Mouse (Mus musculus) heart, embryonic 11.5 days (tissue): ENCODE measurements around the gene Mtfr2. TPM values are rescaled to one million over a fixed set of nuclear protein-coding genes. Genes with fewer than 3 reads are reported as not detected.

Experiments used
- ATAC-seq: fragments of 200-750 bp; cut with Nextera tagmentation; replicated peaks from 2 replicates; pipeline ENCODE4 v1.8.0; 2017; ENCODE audit warnings: moderate library complexity; ENCODE audit not compliant: insufficient number of reproducible peaks, low FRiP score, low TSS enrichment
- H3K27ac ChIP-seq: fragments of 300-500 bp; sonication (generic); 2 replicates; pipeline ENCODE4 v1.5.1; 2014; ENCODE audit warnings: mild to moderate bottlenecking, low read depth, low read length
- H3K27me3 ChIP-seq: fragments of 300-500 bp; sonication (generic); 2 replicates; pipeline ENCODE4 v1.6.1; 2014; ENCODE audit warnings: mild to moderate bottlenecking, low read length, mixed read lengths; ENCODE audit not compliant: control insufficient read depth, insufficient read depth
- H3K36me3 ChIP-seq: fragments of 300-500 bp; sonication (generic); 2 replicates; pipeline ENCODE4 v1.6.1; 2014; ENCODE audit warnings: mild to moderate bottlenecking, low read length, moderate library complexity, mixed read lengths; ENCODE audit not compliant: control insufficient read depth, insufficient read depth
- H3K4me1 ChIP-seq: fragments of 300-500 bp; sonication (generic); 2 replicates; pipeline ENCODE4 v1.6.1; 2014; ENCODE audit warnings: low read length; ENCODE audit not compliant: control insufficient read depth, insufficient read depth
- H3K4me2 ChIP-seq: fragments of 300-500 bp; sonication (generic); 2 replicates; pipeline ENCODE4 v1.6.1; 2014; ENCODE audit warnings: mild to moderate bottlenecking, moderate library complexity
- H3K4me3 ChIP-seq: fragments of 300-500 bp; sonication (generic); 2 replicates; pipeline ENCODE4 v1.5.1; 2014; ENCODE audit warnings: low read depth, low read length
- H3K9ac ChIP-seq: fragments of 300-500 bp; sonication (generic); 2 replicates; pipeline ENCODE4 v1.6.1; 2014; ENCODE audit warnings: mild to moderate bottlenecking, low read depth, low read length, moderate library complexity
- H3K9me3 ChIP-seq: fragments of 300-500 bp; sonication (generic); replicated peaks from 2 replicates; pipeline ENCODE4 v1.6.1; 2016; ENCODE audit warnings: low read length; ENCODE audit not compliant: control insufficient read depth
- WGBS: fragments of 180-500 bp; shearing (Covaris S2); extraction: QIAGEN DNeasy Blood & Tissue Kit; methylation state at CpG from one replicate; pipeline ENCODE4 v1.1.7; 2014; ENCODE audit not compliant: insufficient replicate concordance; 5-methylcytosine and 5-hydroxymethylcytosine counted together
- polyA plus RNA-seq: library from polyadenylated mRNA; unstranded; fragments of >200 nt; fragmentation: Nextera tagmentation; extraction: Ambion mirVana; gene quantifications from 2 replicates; pipeline ENCODE4 v1.2.1, GENCODE M21; 2014

Gene Mtfr2
- polyA plus RNA-seq, 1 experiment from 2014 or later = 2.1 TPM

DNA sequence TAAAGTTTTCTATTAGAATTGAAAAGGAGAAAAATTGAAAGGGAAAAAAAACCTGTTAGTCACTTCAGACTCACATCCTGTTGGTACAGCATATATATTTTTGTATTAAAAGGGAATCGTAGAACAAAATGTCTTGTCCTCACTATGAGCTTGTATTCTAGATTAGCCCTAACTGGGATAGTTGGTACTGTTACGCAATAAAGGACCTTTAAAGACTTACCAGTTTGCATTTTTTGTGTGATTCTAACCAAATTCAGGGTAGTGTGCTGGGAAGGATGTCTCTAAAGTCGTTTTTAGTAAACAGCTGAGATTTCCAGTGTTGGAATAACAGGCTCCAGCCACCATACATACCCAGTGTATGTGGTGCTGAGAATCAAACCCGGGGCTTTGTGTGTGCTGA lies 33.6 kb upstream of the Mtfr2 start:
- H3K4me2 ChIP-seq = peak overlapping the region; percentile 89
- no peak overlapping the region for H3K9ac ChIP-seq
- 0 out of 2 replicates have a peak, but pooled peaks cover 3% of the 10 kb centered on the region for H3K36me3 ChIP-seq
- ATAC-seq = no peak
- H3K27ac ChIP-seq = no peak overlapping the region
- 83% methylated on average over 4 of the region's 4 CpGs for WGBS
- no peaks in the 10 kb centered on the region for H3K27me3 ChIP-seq
- H3K4me3 ChIP-seq = peak overlapping the region; percentile 85
- H3K4me1 ChIP-seq = peaks cover 11% of the 10 kb centered on the region
- H3K9me3 ChIP-seq = no peaks in the 10 kb centered on the region

GRCm38 (mm10) chr10:20314797-20315196 lies 32.8 kb upstream of the Mtfr2 start:
- Histone ChIP-seq H3K4me2 (no peak overlapping the region), H3K9ac (no peak overlapping the region), H3K4me1 (peaks cover 11% of the 10 kb centered on the region), H3K4me3 (no peak overlapping the region), H3K36me3 (0 out of 2 replicates have a peak, but pooled peaks cover 6% of the 10 kb centered on the region), H3K27me3 (no peaks in the 10 kb centered on the region), H3K27ac (no peak overlapping the region), H3K9me3 (no peaks in the 10 kb centered on the region)
- no peak for ATAC-seq
- 52% methylated on average over 2 of the region's 2 CpGs for WGBS

- no peaks in the 10 kb centered on the region for H3K9me3 ChIP-seq
- peak overlapping the region; percentile 12; the same call in 1 of the 2 replicates for H3K4me3 ChIP-seq
- H3K9ac ChIP-seq = no peak overlapping the region
- H3K36me3 ChIP-seq = peaks cover 9% of the 10 kb centered on the region; the same call in 1 of the 2 replicates
- H3K4me1 ChIP-seq = peaks cover 3% of the 10 kb centered on the region; the same call in 1 of the 2 replicates
- ATAC-seq = no peak
- WGBS = 49% methylated on average over 5 of the region's 5 CpGs
- H3K27me3 ChIP-seq = no peaks in the 10 kb centered on the region
- H3K27ac ChIP-seq = no peak overlapping the region
- peak overlapping the region; percentile 38 for H3K4me2 ChIP-seq
Observed at GRCm38 (mm10) chr10:20317466-20317865, 30.1 kb upstream of the Mtfr2 start.

DNA sequence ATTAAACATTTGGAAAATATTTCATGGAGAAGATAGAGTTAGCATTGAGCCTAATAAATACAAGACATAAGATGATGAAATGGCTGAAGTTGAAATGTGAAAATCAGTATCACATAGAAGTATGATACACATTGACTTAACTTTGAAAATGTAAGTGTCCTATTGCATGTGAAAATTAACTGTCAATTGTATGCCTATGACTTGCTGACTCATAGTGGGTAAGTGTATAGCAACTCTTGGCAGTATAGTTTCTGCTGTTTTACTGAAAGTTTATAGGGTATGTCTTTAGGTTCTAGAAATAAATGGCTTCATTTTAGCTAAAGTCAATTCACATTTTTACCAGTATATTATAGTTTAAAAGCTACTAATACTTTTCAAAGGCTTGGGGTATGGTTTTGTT lies 21.3 kb upstream of the Mtfr2 start:
- Histone ChIP-seq H3K4me2 (no peak overlapping the region), H3K4me1 (no peaks in the 10 kb centered on the region), H3K4me3 (no peak overlapping the region), H3K36me3 (peaks cover 30% of the 10 kb centered on the region), H3K27me3 (no peaks in the 10 kb centered on the region), H3K9ac (no peak overlapping the region), H3K27ac (no peak overlapping the region), H3K9me3 (no peaks in the 10 kb centered on the region)
- no peak for ATAC-seq

GRCm38 (mm10) chr10:20331262-20331661 lies 16.3 kb upstream of the Mtfr2 start:
- Histone ChIP-seq H3K4me3 (no peak overlapping the region), H3K9me3 (no peaks in the 10 kb centered on the region), H3K4me1 (no peaks in the 10 kb centered on the region), H3K27me3 (no peaks in the 10 kb centered on the region), H3K27ac (no peak overlapping the region), H3K9ac (no peak overlapping the region), H3K4me2 (no peak overlapping the region), H3K36me3 (peaks cover 21% of the 10 kb centered on the region)
- ATAC-seq = no peak
- WGBS = 93% methylated on average over 2 of the region's 2 CpGs

GRCm38 (mm10) chr10:20337872-20338271 lies 9.7 kb upstream of the Mtfr2 start:
- Histone ChIP-seq H3K27me3 (no peaks in the 10 kb centered on the region), H3K4me1 (no peaks in the 10 kb centered on the region), H3K36me3 (peaks cover 25% of the 10 kb centered on the region), H3K9me3 (no peaks in the 10 kb centered on the region), H3K4me3 (no peak overlapping the region), H3K4me2 (no peak overlapping the region), H3K27ac (no peak overlapping the region), H3K9ac (no peak overlapping the region)
- no peak for ATAC-seq
- WGBS = 91% methylated on average over 7 of the region's 7 CpGs

GRCm38 (mm10) chr10:20345736-20346135 lies 1.8 kb upstream of the Mtfr2 start:
- no peak for ATAC-seq
- H3K4me2 ChIP-seq = no peak overlapping the region

GRCm38 (mm10) chr10:20348894-20349293 lies 1.3 kb downstream of the Mtfr2 start:
- H3K36me3 ChIP-seq = peaks cover 11% of the 10 kb centered on the region
- no peak overlapping the region for H3K27ac ChIP-seq
- ATAC-seq = no peak
- H3K4me2 ChIP-seq = peak overlapping the region; percentile 77; the same call in 1 of the 2 replicates
- no peaks in the 10 kb centered on the region for H3K9me3 ChIP-seq
- H3K27me3 ChIP-seq = no peaks in the 10 kb centered on the region
- H3K4me1 ChIP-seq = no peaks in the 10 kb centered on the region
- H3K4me3 ChIP-seq = no peak overlapping the region
- H3K9ac ChIP-seq = no peak overlapping the region
- WGBS = 93% methylated on average over 2 of the region's 2 CpGs

More at GRCm38 (mm10) chr10:20345736-20346135, 1.8 kb upstream of the Mtfr2 start:
- no peak overlapping the region for H3K4me3 ChIP-seq
- no peaks in the 10 kb centered on the region for H3K4me1 ChIP-seq
- peaks cover 16% of the 10 kb centered on the region for H3K36me3 ChIP-seq
- WGBS = 93% methylated on average over 1 of the region's 1 CpGs
- H3K9me3 ChIP-seq = no peaks in the 10 kb centered on the region
- H3K27me3 ChIP-seq = no peaks in the 10 kb centered on the region
- no peak overlapping the region for H3K9ac ChIP-seq
- H3K27ac ChIP-seq = no peak overlapping the region
